Mouse (Mus musculus): Measurements from ENCODE around the gene Cdh4. TPM values are rescaled to one million over a fixed set of nuclear protein-coding genes. Genes with fewer than 3 reads are reported as not detected.
A peak's percentile ranks its signal among the peaks of the same experiment; 100 is the strongest.

The Cdh4 gene
- polyA plus RNA-seq, 1 experiment from 2014 or later = 8.5 TPM

GRCm38 (mm10) chr2:179877551-179878215 lies 435.5 kb downstream of the Cdh4 start:
- H3K9me3 ChIP-seq (ENCODE audit: control insufficient read depth, low read length) = no peaks in the 10 kb centered on the region
- no peak overlapping the region for H3K4me3 ChIP-seq (ENCODE audit: low read depth, low read length)
- no peak overlapping the region for H3K27ac ChIP-seq (ENCODE audit: low read depth, low read length)
- H3K4me1 ChIP-seq (ENCODE audit: control insufficient read depth, insufficient read depth, low read length) = no peaks in the 10 kb centered on the region
- H3K36me3 ChIP-seq (ENCODE audit: control insufficient read depth, insufficient read depth, low read length) = no peaks in the 10 kb centered on the region
- ATAC-seq (ENCODE audit: low FRiP score) = no peak
- no peak overlapping the region for H3K9ac ChIP-seq (ENCODE audit: low read length)
- H3K4me2 ChIP-seq = no peak overlapping the region
- peak; percentile 94 for DNase-seq (ENCODE audit: low spot score, missing footprints)
- WGBS = 75% methylated on average over 9 of the region's 9 CpGs
- 0 out of 2 replicates have a peak, but pooled peaks cover 3% of the 10 kb centered on the region for H3K27me3 ChIP-seq (ENCODE audit: control insufficient read depth, insufficient read depth, low read length)

DNA sequence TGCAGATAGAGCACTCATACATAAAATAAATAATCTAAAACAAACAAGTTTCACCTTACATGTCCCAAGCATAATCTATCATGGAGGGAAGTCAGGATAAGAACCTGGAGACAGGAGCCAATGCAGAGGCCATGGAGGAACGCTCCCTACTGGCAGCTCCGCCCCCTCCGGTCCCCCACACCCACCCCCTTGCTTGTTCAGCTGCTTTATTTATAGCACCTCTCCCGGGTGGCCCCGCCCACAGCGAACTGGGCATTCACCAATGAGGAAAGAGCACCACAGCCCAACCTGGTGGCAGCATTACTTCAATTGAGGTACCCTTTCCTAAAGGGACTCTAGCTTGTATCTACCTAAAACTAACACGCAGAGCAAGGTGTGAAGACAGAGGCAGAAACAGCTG lies 442.3 kb downstream of the Cdh4 start:
- no peak overlapping the region for H3K27ac ChIP-seq (ENCODE audit: low read depth, low read length)
- ATAC-seq (ENCODE audit: low FRiP score) (no peak), DNase-seq (ENCODE audit: low spot score, missing footprints) (no peak)
- H3K9me3 ChIP-seq (ENCODE audit: control insufficient read depth, low read length) = no peaks in the 10 kb centered on the region
- no peak overlapping the region for H3K4me3 ChIP-seq (ENCODE audit: low read depth, low read length)
- no peaks in the 10 kb centered on the region for H3K27me3 ChIP-seq (ENCODE audit: control insufficient read depth, insufficient read depth, low read length)
- no peaks in the 10 kb centered on the region for H3K4me1 ChIP-seq (ENCODE audit: control insufficient read depth, insufficient read depth, low read length)
- 50% methylated on average over 7 of the region's 7 CpGs for WGBS
- H3K36me3 ChIP-seq (ENCODE audit: control insufficient read depth, insufficient read depth, low read length) = no peaks in the 10 kb centered on the region
- no peak overlapping the region for H3K4me2 ChIP-seq
- no peak overlapping the region for H3K9ac ChIP-seq (ENCODE audit: low read length)

DNA sequence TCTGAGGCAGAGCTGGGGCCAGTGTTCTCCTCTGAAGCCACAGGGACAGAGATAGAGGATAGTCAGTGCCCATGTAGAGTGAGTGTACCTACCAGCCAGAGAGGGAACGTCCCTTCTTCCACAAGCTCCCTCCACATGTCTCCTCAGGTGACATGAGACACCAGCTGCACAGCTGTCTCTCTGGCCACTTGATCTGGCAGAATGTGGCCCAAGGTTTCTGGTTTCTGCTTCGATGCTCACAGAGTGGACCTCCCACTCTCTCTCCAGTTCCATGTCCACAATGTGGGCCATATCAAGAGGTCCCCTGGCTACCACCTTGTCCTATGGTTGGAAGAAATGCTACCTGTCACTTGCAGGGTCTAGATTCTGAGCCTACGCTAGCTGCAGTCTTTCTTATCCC lies 448.8 kb downstream of the Cdh4 start:
- Histone ChIP-seq H3K27ac (ENCODE audit: low read depth, low read length) (no peak overlapping the region), H3K4me1 (ENCODE audit: control insufficient read depth, insufficient read depth, low read length) (no peaks in the 10 kb centered on the region), H3K9ac (ENCODE audit: low read length) (no peak overlapping the region), H3K27me3 (ENCODE audit: control insufficient read depth, insufficient read depth, low read length) (no peaks in the 10 kb centered on the region), H3K4me3 (ENCODE audit: low read depth, low read length) (no peak overlapping the region), H3K9me3 (ENCODE audit: control insufficient read depth, low read length) (no peaks in the 10 kb centered on the region), H3K36me3 (ENCODE audit: control insufficient read depth, insufficient read depth, low read length) (no peaks in the 10 kb centered on the region), H3K4me2 (no peak overlapping the region)
- DNase-seq (ENCODE audit: low spot score, missing footprints) (peak; percentile 19), ATAC-seq (ENCODE audit: low FRiP score) (no peak)
- 83% methylated on average over 3 of the region's 3 CpGs for WGBS

- Histone ChIP-seq H3K27ac (ENCODE audit: low read depth, low read length) (no peak overlapping the region), H3K9me3 (ENCODE audit: control insufficient read depth, low read length) (no peaks in the 10 kb centered on the region), H3K4me2 (no peak overlapping the region), H3K4me3 (ENCODE audit: low read depth, low read length) (no peak overlapping the region), H3K9ac (ENCODE audit: low read length) (no peak overlapping the region), H3K4me1 (ENCODE audit: control insufficient read depth, insufficient read depth, low read length) (no peaks in the 10 kb centered on the region), H3K36me3 (ENCODE audit: control insufficient read depth, insufficient read depth, low read length) (no peaks in the 10 kb centered on the region), H3K27me3 (ENCODE audit: control insufficient read depth, insufficient read depth, low read length) (no peaks in the 10 kb centered on the region)
- ATAC-seq (ENCODE audit: low FRiP score) (no peak), DNase-seq (ENCODE audit: low spot score, missing footprints) (peak; percentile 14)
- 88% methylated on average over 2 of the region's 2 CpGs for WGBS
These were observed 454.7 kb downstream of the Cdh4 start for GRCm38 (mm10) chr2:179896949-179897348.

GRCm38 (mm10) chr2:179912911-179913310 lies 470.7 kb downstream of the Cdh4 start:
- no peak overlapping the region for H3K27ac ChIP-seq (ENCODE audit: low read depth, low read length)

DNA sequence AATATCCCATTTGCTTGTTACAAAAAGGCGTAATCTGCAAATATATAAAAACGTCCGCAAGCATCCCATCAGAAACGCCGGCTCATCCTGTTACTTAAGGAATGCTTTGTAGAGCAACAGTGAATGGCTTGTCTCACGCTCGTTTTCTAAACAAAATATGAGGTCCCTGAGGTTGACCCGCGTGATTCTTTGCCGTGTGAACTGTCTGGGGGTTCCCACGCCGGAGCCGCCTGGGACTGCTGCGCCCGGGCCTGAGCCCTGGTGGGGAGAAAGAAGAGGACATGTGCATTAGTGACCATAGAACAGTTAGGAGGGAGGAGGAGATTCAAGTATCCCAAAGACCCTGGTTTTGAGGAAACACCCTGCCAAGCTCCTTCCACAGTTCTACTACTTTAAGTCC lies 471.1 kb downstream of the Cdh4 start:
- WGBS = 56% methylated on average over 15 of the region's 15 CpGs
- Histone ChIP-seq H3K36me3 (ENCODE audit: control insufficient read depth, insufficient read depth, low read length) (peaks cover 14% of the 10 kb centered on the region; the same call in 1 of the 2 replicates), H3K4me3 (ENCODE audit: low read depth, low read length) (no peak overlapping the region), H3K9me3 (ENCODE audit: control insufficient read depth, low read length) (no peaks in the 10 kb centered on the region), H3K9ac (ENCODE audit: low read length) (no peak overlapping the region), H3K27me3 (ENCODE audit: control insufficient read depth, insufficient read depth, low read length) (no peaks in the 10 kb centered on the region), H3K4me2 (no peak overlapping the region), H3K4me1 (ENCODE audit: control insufficient read depth, insufficient read depth, low read length) (peaks cover 14% of the 10 kb centered on the region), H3K27ac (ENCODE audit: low read depth, low read length) (no peak overlapping the region)
- peak; percentile 88 for DNase-seq (ENCODE audit: low spot score, missing footprints)
- ATAC-seq (ENCODE audit: low FRiP score) = peak; percentile 33; the same call in 1 of the 2 replicates

More at GRCm38 (mm10) chr2:179912911-179913310, 470.7 kb downstream of the Cdh4 start:
- WGBS = 59% methylated on average over 12 of the region's 12 CpGs
- DNase-seq (ENCODE audit: low spot score, missing footprints) (no peak), ATAC-seq (ENCODE audit: low FRiP score) (0 out of 2 replicates have a peak, but pooled peaks have one; percentile 12)
- Histone ChIP-seq H3K36me3 (ENCODE audit: control insufficient read depth, insufficient read depth, low read length) (peaks cover 14% of the 10 kb centered on the region; the same call in 1 of the 2 replicates), H3K4me1 (ENCODE audit: control insufficient read depth, insufficient read depth, low read length) (peaks cover 14% of the 10 kb centered on the region), H3K4me2 (no peak overlapping the region), H3K9ac (ENCODE audit: low read length) (no peak overlapping the region), H3K4me3 (ENCODE audit: low read depth, low read length) (no peak overlapping the region), H3K27me3 (ENCODE audit: control insufficient read depth, insufficient read depth, low read length) (no peaks in the 10 kb centered on the region), H3K9me3 (ENCODE audit: control insufficient read depth, low read length) (no peaks in the 10 kb centered on the region)

- no peaks in the 10 kb centered on the region for H3K27me3 ChIP-seq (ENCODE audit: control insufficient read depth, insufficient read depth, low read length)
- H3K9ac ChIP-seq (ENCODE audit: low read length) = no peak overlapping the region
- H3K4me3 ChIP-seq (ENCODE audit: low read depth, low read length) = no peak overlapping the region
- H3K4me1 ChIP-seq (ENCODE audit: control insufficient read depth, insufficient read depth, low read length) = peaks cover 14% of the 10 kb centered on the region
- ATAC-seq (ENCODE audit: low FRiP score) = no peak
- peaks cover 14% of the 10 kb centered on the region; the same call in 1 of the 2 replicates for H3K36me3 ChIP-seq (ENCODE audit: control insufficient read depth, insufficient read depth, low read length)
- DNase-seq (ENCODE audit: low spot score, missing footprints) = no peak
- 80% methylated on average over 2 of the region's 2 CpGs for WGBS
- no peak overlapping the region for H3K27ac ChIP-seq (ENCODE audit: low read depth, low read length)
- no peaks in the 10 kb centered on the region for H3K9me3 ChIP-seq (ENCODE audit: control insufficient read depth, low read length)
- no peak overlapping the region for H3K4me2 ChIP-seq
These were observed 472.0 kb downstream of the Cdh4 start for GRCm38 (mm10) chr2:179914246-179914645.

GRCm38 (mm10) chr2:179916877-179917673 lies 474.8 kb downstream of the Cdh4 start:
- Histone ChIP-seq H3K27me3 (ENCODE audit: control insufficient read depth, insufficient read depth, low read length) (no peaks in the 10 kb centered on the region), H3K27ac (ENCODE audit: low read depth, low read length) (no peak overlapping the region), H3K36me3 (ENCODE audit: control insufficient read depth, insufficient read depth, low read length) (peaks cover 21% of the 10 kb centered on the region), H3K9me3 (ENCODE audit: control insufficient read depth, low read length) (no peaks in the 10 kb centered on the region), H3K4me2 (no peak overlapping the region), H3K4me3 (ENCODE audit: low read depth, low read length) (no peak overlapping the region), H3K9ac (ENCODE audit: low read length) (no peak overlapping the region), H3K4me1 (ENCODE audit: control insufficient read depth, insufficient read depth, low read length) (peaks cover 14% of the 10 kb centered on the region)
- DNase-seq (ENCODE audit: low spot score, missing footprints) (peak; percentile 89), ATAC-seq (ENCODE audit: low FRiP score) (peak; percentile 63)
- 49% methylated on average over 5 of the region's 5 CpGs for WGBS

- DNase-seq (ENCODE audit: low spot score, missing footprints) (no peak), ATAC-seq (ENCODE audit: low FRiP score) (no peak)
- H3K4me2 ChIP-seq = no peak overlapping the region
- H3K4me1 ChIP-seq (ENCODE audit: control insufficient read depth, insufficient read depth, low read length) = no peaks in the 10 kb centered on the region
- WGBS = 85% methylated on average over 4 of the region's 4 CpGs
- peaks cover 24% of the 10 kb centered on the region for H3K36me3 ChIP-seq (ENCODE audit: control insufficient read depth, insufficient read depth, low read length)
- no peaks in the 10 kb centered on the region for H3K9me3 ChIP-seq (ENCODE audit: control insufficient read depth, low read length)
- H3K4me3 ChIP-seq (ENCODE audit: low read depth, low read length) = no peak overlapping the region
- H3K27me3 ChIP-seq (ENCODE audit: control insufficient read depth, insufficient read depth, low read length) = no peaks in the 10 kb centered on the region
- no peak overlapping the region for H3K27ac ChIP-seq (ENCODE audit: low read depth, low read length)
- H3K9ac ChIP-seq (ENCODE audit: low read length) = no peak overlapping the region
These were observed 477.8 kb downstream of the Cdh4 start for GRCm38 (mm10) chr2:179920042-179920441.
